Mouse (Mus musculus): Measurements from ENCODE around the gene Mcu. TPM values are rescaled to one million over a fixed set of nuclear protein-coding genes. Genes with fewer than 3 reads are reported as not detected.

The Mcu gene
- 10 to 100 TPM; 63.1 to 65.2 TPM for total RNA-seq (2021)
- long read RNA-seq, experiment 1, transcript Mcu-202 (8 exons, 2,872 nt), result major isoform, 13 of 21 reads
- long read RNA-seq, experiment 1, partial matches to known transcripts, result 1 of 21 reads
- long read RNA-seq, experiment 1, other reads (novel, unspliced or antisense), result 7 of 21 reads
- long read RNA-seq, experiment 2, transcript Mcu-202 (8 exons, 2,872 nt), result major isoform, 12 of 18 reads
- long read RNA-seq, experiment 2, partial matches to known transcripts, result 0 of 18 reads
- long read RNA-seq, experiment 2, other reads (novel, unspliced or antisense), result 6 of 18 reads

DNA sequence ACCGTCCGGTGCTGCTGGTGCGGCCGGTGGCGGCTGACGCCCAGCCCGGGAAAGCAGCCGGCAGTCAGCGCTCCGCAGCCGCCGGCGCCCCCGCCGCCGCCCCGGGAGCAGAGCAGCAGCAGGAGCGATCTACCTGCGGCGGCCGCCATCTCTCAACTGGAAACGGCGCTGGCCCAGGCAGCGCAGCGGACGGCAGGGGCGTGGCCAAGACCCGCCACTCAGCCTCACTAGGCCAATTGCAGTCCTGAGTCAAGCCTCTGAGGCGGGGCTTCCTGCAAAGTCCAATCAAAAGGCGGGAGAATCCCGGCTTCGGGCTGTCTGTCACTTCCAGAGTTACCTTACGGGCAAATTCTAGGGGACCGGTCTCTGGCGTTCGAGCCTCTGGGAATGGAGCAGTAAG lies at the start of gene Mcu:
Gene Mcu, minus strand, starts transcription at position 171 of the 400 bp plus-strand sequence.
- DNase-seq, result peak; percentile 96

GRCm38 (mm10) chr10:59665503-59666291 lies 49.2 kb upstream of the Mcu start:
- no peak for DNase-seq

GRCm38 (mm10) chr10:59664765-59665164 lies 48.3 kb upstream of the Mcu start:
- DNase-seq, result no peak

DNA sequence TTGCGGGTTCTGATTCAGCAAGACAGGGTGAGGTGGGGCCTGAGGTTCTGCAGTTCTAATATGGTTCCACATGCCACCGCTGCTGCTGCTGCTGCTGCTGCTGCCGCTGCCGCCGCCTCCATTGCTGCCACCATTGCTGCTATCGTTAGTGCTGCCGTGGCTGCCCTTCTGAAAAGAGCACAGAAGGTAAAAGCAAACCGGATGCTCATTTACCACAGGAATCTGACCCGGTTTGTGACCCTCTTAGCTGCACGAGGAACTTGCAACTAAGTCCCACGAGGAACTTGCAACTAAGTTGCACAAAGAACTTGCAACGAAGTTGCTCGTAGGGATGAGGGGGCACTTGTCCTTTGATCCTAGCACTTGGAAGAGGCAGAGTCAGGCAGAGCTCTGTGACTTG lies 40.3 kb upstream of the Mcu start:
- DNase-seq, result no peak

GRCm38 (mm10) chr10:59646821-59647378 lies 30.4 kb upstream of the Mcu start:
- no peak for DNase-seq

GRCm38 (mm10) chr10:59645153-59645552 lies 28.7 kb upstream of the Mcu start:
- no peak for DNase-seq

- DNase-seq, result no peak
These were observed 28.2 kb upstream of the Mcu start for GRCm38 (mm10) chr10:59644710-59645109.

- no peak for DNase-seq
These were observed 27.2 kb upstream of the Mcu start for GRCm38 (mm10) chr10:59643645-59644044.

GRCm38 (mm10) chr10:59642659-59643377 lies 26.3 kb upstream of the Mcu start:
- DNase-seq, result no peak

DNA sequence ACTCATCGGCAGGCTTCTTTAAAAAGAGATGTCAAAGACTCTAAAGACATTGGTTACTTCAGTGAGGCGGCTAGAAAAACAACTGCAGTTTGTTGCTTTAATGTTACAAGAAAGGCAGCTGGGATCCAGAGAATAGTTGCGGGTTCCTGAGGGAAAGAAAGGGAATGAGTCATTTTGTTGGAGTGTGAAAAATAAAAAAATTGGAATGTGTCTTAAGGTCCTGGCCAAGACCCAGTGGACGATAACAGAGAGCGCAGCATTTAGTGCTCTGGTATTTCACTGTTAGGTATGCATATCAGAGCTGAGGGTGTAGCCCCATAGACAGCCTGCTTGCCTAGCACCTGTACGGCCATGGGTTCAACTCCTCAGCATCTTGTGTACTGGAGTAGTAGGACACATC lies 22.1 kb upstream of the Mcu start:
- DNase-seq, result no peak

DNA sequence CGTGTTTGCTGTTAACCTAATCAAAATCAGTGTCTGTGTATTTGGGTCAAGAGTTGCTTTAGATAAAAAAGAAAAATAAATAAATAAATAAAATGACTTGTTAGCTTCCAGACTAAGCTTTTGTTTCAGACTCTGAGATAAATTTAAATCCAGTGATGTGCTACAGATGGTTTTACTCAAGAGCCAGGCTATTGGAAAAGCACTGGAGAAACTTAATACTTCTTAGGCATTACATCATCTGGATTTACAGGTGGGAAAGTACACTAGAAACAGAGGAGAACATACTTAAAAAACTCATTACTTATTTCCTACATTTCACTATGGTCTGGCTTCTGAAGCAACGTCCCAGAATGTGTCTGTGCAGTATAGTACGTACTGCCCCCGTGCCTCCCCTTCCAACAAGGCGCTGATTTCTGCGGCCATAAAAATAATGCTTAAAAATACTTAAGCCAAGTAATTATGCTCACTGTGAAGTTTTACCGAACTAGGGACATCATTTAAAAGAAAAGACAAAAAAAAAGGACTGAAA lies 21.2 kb upstream of the Mcu start:
- no peak for DNase-seq

- no peak for DNase-seq
These were observed 20.4 kb upstream of the Mcu start for GRCm38 (mm10) chr10:59636751-59637533.

- no peak for DNase-seq
These were observed 19.6 kb upstream of the Mcu start for GRCm38 (mm10) chr10:59636048-59636447.

DNA sequence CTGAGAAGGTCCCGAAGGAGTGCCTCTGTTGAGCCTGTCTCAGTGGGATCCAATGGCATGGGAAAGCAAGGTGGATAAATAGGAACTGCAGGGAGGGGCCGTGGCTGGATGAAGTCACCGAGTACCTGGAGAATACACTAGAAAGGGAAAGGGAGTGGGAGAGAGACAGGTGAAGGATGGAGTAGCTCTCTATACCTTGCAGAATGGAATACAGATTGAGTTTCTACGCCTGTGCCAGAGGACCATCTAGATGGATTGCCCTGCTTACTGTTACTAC lies 13.0 kb upstream of the Mcu start:
- DNase-seq, result no peak

DNA sequence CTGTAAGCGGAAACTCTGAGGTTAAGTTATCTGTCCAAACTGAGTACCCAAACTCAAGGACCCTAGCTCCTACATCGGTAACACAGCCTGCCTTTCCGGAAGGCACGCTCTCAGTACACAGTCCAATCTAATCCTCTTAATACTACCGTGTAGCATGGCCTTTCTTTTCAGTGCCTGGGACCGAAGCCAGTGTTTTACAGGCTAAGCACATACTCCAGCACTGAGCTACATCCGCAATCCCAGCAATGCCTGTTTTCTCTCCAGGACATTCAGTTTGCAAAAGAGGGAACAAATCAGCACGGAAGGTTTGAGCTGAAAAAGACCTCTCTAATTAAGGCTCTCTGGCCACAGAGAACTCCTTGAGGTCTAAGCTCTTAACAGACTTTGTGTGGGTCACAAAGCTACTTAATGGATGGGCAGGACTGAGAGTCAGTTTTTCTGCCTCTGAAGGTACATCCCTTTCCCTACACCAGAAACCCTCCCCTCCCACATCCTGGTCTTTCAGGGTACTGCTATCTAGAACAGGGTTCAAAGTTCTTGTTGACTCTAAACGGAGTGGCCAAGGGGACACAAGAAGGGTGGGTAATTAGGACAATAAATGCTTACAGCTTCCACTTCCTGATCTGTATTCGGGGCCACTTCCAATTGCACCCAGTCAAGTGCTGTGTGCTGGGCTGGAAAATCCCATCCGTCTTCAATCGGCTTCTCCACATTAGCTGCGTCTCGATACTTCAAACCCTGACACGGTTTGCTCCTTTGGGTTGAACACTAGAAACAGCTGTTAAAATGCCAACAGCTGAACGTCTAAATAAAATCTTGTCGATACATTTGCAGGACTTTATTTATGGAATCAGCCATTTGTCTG lies 12.4 kb upstream of the Mcu start:
- no peak for DNase-seq

- DNase-seq, result peak; percentile 15
These were observed 7.0 kb upstream of the Mcu start for GRCm38 (mm10) chr10:59623496-59623895.

DNA sequence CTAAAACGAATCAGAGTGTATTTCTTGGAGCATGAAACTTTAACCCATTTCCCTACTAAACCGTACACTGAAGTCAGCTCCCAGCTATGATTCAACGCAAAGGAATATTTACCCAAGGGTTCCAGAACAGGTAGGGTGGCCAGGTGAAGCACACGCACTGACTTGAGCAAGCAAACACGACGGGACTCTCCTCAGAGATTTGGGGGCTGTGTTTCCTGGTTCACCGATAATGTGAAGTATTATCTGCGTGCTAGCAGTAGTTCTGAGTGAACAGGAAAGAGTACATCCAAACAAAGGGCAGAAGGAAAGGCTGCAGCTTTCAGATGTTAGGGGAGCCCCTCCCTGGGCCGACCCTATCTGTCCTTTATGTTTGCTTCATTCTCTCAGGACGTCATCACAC lies 4.9 kb upstream of the Mcu start:
- DNase-seq, result no peak

- DNase-seq, result no peak
These were observed 1.3 kb upstream of the Mcu start for GRCm38 (mm10) chr10:59617776-59618175.

DNA sequence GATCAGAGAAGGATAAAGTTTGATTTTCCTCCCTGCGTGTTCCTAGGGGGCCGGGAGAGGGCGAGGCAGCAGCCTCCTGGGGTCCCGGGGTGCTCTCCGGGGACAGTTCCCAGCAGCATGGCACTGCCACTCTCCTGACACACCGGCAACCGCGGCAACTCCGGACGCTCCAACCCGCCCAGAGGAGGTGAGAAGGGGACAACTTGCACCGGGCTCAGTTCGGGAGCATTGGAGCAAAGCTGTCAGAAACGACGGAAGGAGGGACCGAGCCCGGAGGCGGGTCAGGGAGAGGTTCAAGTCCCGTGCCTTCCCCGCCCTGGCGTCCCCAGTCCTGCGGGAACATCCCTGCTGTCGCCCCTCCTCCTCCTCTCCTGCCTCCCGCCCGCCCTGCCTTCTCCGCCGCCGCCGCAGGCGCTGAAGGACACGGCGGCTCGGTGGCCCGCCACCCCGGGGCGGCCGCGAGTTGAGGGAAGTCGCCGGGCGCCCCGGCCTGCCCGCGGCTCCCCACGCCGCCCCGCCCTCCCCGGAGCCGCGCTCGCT lies 441 bp downstream of the Mcu start, which contains the start of gene Gm10322:
Gene Gm10322, plus strand, starts transcription at position 83 of the 540 bp plus-strand sequence.
- DNase-seq, result peak; percentile 73

GRCm38 (mm10) chr10:59615411-59615810 lies 1.1 kb downstream of the Mcu start:
- DNase-seq, result no peak

- DNase-seq, result no peak
These were observed 2.4 kb downstream of the Mcu start for GRCm38 (mm10) chr10:59614141-59614540.
